Mouse (Mus musculus) retina, embryonic 14.5 days (tissue): ENCODE results near the gene Wdr31.

Source experiments
- DNase-seq: peaks from one replicate; pipeline ENCODE4 v3.0.0-alpha.2; 2015; ENCODE audit warnings: low spot score

The Wdr31 gene

GRCm38 (mm10) chr4:62470598-62471051, at the start of gene Wdr31:
Gene Wdr31, minus strand, starts transcription at chr4:62470896.
- peak; percentile 86 for DNase-seq

- DNase-seq = peak; percentile 99
These were observed 49.1 kb upstream of the Wdr31 start, which contains the start of gene Alad for GRCm38 (mm10) chr4:62519849-62520233. Gene Alad, minus strand, starts transcription at chr4:62519918.

- no peak for DNase-seq
These were observed 48.6 kb upstream of the Wdr31 start for GRCm38 (mm10) chr4:62519122-62519848.

- DNase-seq = no peak
These were observed 47.9 kb upstream of the Wdr31 start for GRCm38 (mm10) chr4:62518416-62519121.

- no peak for DNase-seq
These were observed 47.1 kb upstream of the Wdr31 start for GRCm38 (mm10) chr4:62517538-62518415.

GRCm38 (mm10) chr4:62517046-62517445, 46.4 kb upstream of the Wdr31 start:
- DNase-seq = no peak

GRCm38 (mm10) chr4:62516579-62516978, 45.9 kb upstream of the Wdr31 start:
- DNase-seq = no peak

- no peak for DNase-seq
These were observed 45.4 kb upstream of the Wdr31 start for GRCm38 (mm10) chr4:62516079-62516478.

GRCm38 (mm10) chr4:62515490-62515889, 44.8 kb upstream of the Wdr31 start:
- no peak for DNase-seq

- DNase-seq = no peak
These were observed 44.3 kb upstream of the Wdr31 start for GRCm38 (mm10) chr4:62514995-62515394.

- DNase-seq = no peak
These were observed 43.4 kb upstream of the Wdr31 start for GRCm38 (mm10) chr4:62513998-62514506.

GRCm38 (mm10) chr4:62509946-62510345, 39.2 kb upstream of the Wdr31 start:
- DNase-seq = no peak

GRCm38 (mm10) chr4:62508839-62509238, 38.1 kb upstream of the Wdr31 start:
- DNase-seq = no peak

GRCm38 (mm10) chr4:62506798-62507197, 36.1 kb upstream of the Wdr31 start:
- DNase-seq = peak; percentile 64

- DNase-seq = no peak
These were observed 35.3 kb upstream of the Wdr31 start for GRCm38 (mm10) chr4:62505991-62506390.

- peak; percentile 57 for DNase-seq
These were observed 32.8 kb upstream of the Wdr31 start, which contains the start of gene Hdhd3 for GRCm38 (mm10) chr4:62503374-62503970. Gene Hdhd3, minus strand, starts transcription at chr4:62503467.

GRCm38 (mm10) chr4:62502969-62503368, 32.3 kb upstream of the Wdr31 start:
- no peak for DNase-seq

- DNase-seq = peak; percentile 100
These were observed 31.5 kb upstream of the Wdr31 start for GRCm38 (mm10) chr4:62501964-62502732.

- DNase-seq = no peak
These were observed 30.8 kb upstream of the Wdr31 start for GRCm38 (mm10) chr4:62501534-62501933.

GRCm38 (mm10) chr4:62500799-62501198, 30.1 kb upstream of the Wdr31 start:
- no peak for DNase-seq

- DNase-seq = no peak
These were observed 26.1 kb upstream of the Wdr31 start for GRCm38 (mm10) chr4:62496815-62497214.
